Mouse (Mus musculus) hindbrain, embryonic 15.5 days (tissue): ENCODE measurements around the gene Arl3. TPM values are rescaled to one million over a fixed set of nuclear protein-coding genes. Genes with fewer than 3 reads are reported as not detected.

Source experiments
- ATAC-seq: fragments of 200-750 bp; cut with Nextera tagmentation; 2 replicates; pipeline ENCODE4 v1.8.0; 2017; ENCODE audit warnings: low read depth, moderate number of reproducible peaks, moderate TSS enrichment; ENCODE audit not compliant: low FRiP score
- H3K27ac ChIP-seq: fragments of 300-500 bp; sonication (generic); replicated peaks from 2 replicates; pipeline ENCODE4 v1.5.1; 2015; ENCODE audit warnings: mild to moderate bottlenecking, inconsistent platforms
- H3K27me3 ChIP-seq: fragments of 300-500 bp; sonication (generic); 2 replicates; pipeline ENCODE4 v1.6.1; 2015; ENCODE audit warnings: control low read depth, inconsistent platforms
- H3K36me3 ChIP-seq: fragments of 300-500 bp; sonication (generic); 2 replicates; pipeline ENCODE4 v1.6.1; 2015; ENCODE audit warnings: control low read depth, inconsistent platforms
- H3K4me1 ChIP-seq: fragments of 300-500 bp; sonication (generic); replicated peaks from 2 replicates; pipeline ENCODE4 v1.6.1; 2015; ENCODE audit warnings: control low read depth, inconsistent platforms
- H3K4me2 ChIP-seq: fragments of 300-500 bp; sonication (generic); 2 replicates; pipeline ENCODE4 v1.6.1; 2015; ENCODE audit warnings: moderate library complexity, mild to moderate bottlenecking, inconsistent platforms
- H3K4me3 ChIP-seq: fragments of 300-500 bp; sonication (generic); 2 replicates; pipeline ENCODE4 v1.5.1; 2015; ENCODE audit warnings: mild to moderate bottlenecking, inconsistent platforms
- H3K9ac ChIP-seq: fragments of 300-500 bp; sonication (generic); 2 replicates; pipeline ENCODE4 v1.6.1; 2015; ENCODE audit warnings: inconsistent platforms
- H3K9me3 ChIP-seq: fragments of 300-500 bp; sonication (generic); 2 replicates; pipeline ENCODE4 v1.6.1; 2016; ENCODE audit warnings: control low read depth, inconsistent platforms
- WGBS: fragments of 180-500 bp; shearing (Covaris S2); methylation state at CpG from one replicate; pipeline ENCODE4 v1.1.7; 2015; 5-methylcytosine and 5-hydroxymethylcytosine counted together
- polyA plus RNA-seq: library from polyadenylated mRNA; unstranded; fragments of >200 nt; fragmentation: Nextera tagmentation; extraction: Ambion mirVana; gene quantifications from 2 replicates; pipeline ENCODE4 v1.2.1, GENCODE M21; 2015

Gene Arl3
- polyA plus RNA-seq, 1 experiment from 2014 or later = 208 TPM

GRCm38 (mm10) chr19:46530449-46530990, 42.5 kb downstream of the Arl3 start:
- Histone ChIP-seq H3K9me3 (no peaks in the 10 kb centered on the region), H3K27ac (peak overlapping the region; percentile 91), H3K9ac (0 out of 2 replicates have a peak overlapping the region, but pooled peaks have one; percentile 14), H3K4me3 (no peak overlapping the region), H3K4me2 (peak overlapping the region; percentile 21; the same call in 1 of the 2 replicates), H3K36me3 (no peaks in the 10 kb centered on the region), H3K27me3 (no peaks in the 10 kb centered on the region), H3K4me1 (peaks cover 87% of the 10 kb centered on the region)
- WGBS = 8% methylated on average over 8 of the region's 8 CpGs
- no peak for ATAC-seq

- H3K4me1 ChIP-seq = peaks cover 93% of the 10 kb centered on the region
- H3K36me3 ChIP-seq = no peaks in the 10 kb centered on the region
- ATAC-seq = no peak
- no peaks in the 10 kb centered on the region for H3K9me3 ChIP-seq
- no peak overlapping the region for H3K4me3 ChIP-seq
- no peaks in the 10 kb centered on the region for H3K27me3 ChIP-seq
- H3K4me2 ChIP-seq = peak overlapping the region; percentile 58
- 7% methylated on average over 13 of the region's 13 CpGs for WGBS
- peak overlapping the region; percentile 91 for H3K27ac ChIP-seq
- peak overlapping the region; percentile 37; the same call in 1 of the 2 replicates for H3K9ac ChIP-seq
Observed at GRCm38 (mm10) chr19:46529601-46530448, 43.2 kb downstream of the Arl3 start.

DNA sequence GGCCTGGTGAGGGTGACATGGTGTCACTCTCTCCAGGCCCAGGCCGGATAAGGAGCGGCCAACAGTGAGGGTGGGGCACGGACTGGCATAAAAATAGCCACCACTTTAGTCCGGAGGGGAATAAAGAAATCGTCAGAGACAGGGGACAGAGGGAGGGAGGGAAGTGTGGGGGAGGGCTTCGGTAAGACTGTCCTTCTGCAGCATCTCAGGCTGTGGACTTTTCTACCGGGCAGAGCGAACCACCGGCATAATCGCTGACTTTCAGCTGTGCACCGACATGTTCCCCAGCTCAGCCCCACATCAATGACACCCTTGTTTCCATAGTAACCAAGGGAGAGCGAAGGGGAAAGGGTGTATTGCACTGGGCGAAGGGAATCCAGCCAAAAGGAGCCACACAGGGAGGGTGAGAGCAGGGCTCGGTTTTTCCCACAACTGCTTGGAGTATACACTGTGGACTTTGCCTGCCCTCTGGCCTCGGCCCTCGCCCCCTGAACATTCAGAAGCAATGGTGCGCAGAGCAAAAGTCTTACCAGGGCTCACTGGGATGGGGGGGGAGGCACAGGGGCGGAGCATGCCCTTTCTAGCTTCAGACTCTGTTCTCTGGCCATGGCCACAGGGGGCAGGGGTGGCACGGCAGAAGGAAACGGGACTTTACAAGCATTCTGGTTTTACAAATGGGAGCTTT, 44.3 kb downstream of the Arl3 start:
- H3K27ac ChIP-seq = peak overlapping the region; percentile 91
- H3K27me3 ChIP-seq = no peaks in the 10 kb centered on the region
- WGBS = under 1% methylated on average over 20 of the region's 20 CpGs
- ATAC-seq = peak; percentile 72
- peak overlapping the region; percentile 58 for H3K4me2 ChIP-seq
- H3K4me1 ChIP-seq = peaks cover 97% of the 10 kb centered on the region
- H3K9ac ChIP-seq = peak overlapping the region; percentile 37
- H3K36me3 ChIP-seq = no peaks in the 10 kb centered on the region
- no peaks in the 10 kb centered on the region for H3K9me3 ChIP-seq
- H3K4me3 ChIP-seq = peak overlapping the region; percentile 21

GRCm38 (mm10) chr19:46527632-46528528, 45.1 kb downstream of the Arl3 start:
- Histone ChIP-seq H3K4me3 (peak overlapping the region; percentile 21), H3K9ac (peak overlapping the region; percentile 37), H3K27ac (peak overlapping the region; percentile 91), H3K4me1 (peaks cover 97% of the 10 kb centered on the region), H3K9me3 (no peaks in the 10 kb centered on the region), H3K4me2 (peak overlapping the region; percentile 58), H3K27me3 (no peaks in the 10 kb centered on the region), H3K36me3 (no peaks in the 10 kb centered on the region)
- 5% methylated on average over 17 of the region's 17 CpGs for WGBS
- ATAC-seq = no peak

DNA sequence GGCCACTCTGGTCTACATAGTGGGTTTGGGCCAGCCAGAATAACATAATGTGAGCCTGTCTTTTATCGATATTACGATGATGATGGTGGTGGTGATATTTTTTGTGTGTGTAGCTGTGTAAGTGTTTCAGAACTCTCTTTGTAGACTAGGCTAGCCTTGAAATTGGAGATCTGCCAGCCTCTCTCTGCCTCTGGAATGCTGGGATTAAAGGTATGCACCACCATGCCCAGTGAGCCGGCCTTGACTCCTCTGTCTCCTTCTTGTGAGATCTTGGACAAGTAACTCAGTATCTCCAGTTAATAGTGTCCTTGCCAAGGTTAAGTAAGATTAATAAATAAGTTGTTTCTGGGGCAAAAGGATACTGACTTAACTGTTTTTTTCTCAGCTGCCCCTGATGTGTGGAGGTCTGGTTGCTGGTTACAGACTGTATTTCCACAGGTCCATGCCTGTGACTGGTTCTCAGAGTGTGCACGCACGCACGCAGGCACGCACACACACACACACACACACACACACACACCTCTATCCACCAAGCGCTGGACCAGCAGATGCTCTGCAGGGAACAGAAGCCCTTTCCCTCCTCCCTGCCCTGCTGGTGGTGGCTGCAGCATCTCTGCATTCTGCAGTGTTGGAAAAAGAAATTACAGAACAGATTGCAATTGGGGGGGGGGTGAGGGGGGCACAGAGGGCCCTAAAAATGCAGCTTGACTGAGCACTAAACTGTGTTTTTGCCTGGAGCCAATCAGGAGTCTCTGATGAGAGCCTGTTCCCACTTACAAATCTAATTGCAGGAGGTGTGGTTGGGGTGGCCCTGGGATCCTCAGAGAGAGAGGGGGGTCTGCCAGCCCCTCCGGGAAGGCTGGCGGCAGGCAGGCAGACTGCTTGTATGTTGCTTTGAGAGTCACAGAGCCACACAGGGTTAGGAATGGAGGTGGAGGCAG, 47.0 kb downstream of the Arl3 start:
- H3K27me3 ChIP-seq = no peaks in the 10 kb centered on the region
- no peak overlapping the region for H3K4me3 ChIP-seq
- no peak overlapping the region for H3K9ac ChIP-seq
- H3K9me3 ChIP-seq = no peaks in the 10 kb centered on the region
- H3K36me3 ChIP-seq = no peaks in the 10 kb centered on the region
- no peak for ATAC-seq
- 36% methylated on average over 10 of the region's 10 CpGs for WGBS
- H3K27ac ChIP-seq = peak overlapping the region; percentile 56; the same call in 1 of the 2 replicates
- H3K4me2 ChIP-seq = no peak overlapping the region
- H3K4me1 ChIP-seq = peaks cover 83% of the 10 kb centered on the region

DNA sequence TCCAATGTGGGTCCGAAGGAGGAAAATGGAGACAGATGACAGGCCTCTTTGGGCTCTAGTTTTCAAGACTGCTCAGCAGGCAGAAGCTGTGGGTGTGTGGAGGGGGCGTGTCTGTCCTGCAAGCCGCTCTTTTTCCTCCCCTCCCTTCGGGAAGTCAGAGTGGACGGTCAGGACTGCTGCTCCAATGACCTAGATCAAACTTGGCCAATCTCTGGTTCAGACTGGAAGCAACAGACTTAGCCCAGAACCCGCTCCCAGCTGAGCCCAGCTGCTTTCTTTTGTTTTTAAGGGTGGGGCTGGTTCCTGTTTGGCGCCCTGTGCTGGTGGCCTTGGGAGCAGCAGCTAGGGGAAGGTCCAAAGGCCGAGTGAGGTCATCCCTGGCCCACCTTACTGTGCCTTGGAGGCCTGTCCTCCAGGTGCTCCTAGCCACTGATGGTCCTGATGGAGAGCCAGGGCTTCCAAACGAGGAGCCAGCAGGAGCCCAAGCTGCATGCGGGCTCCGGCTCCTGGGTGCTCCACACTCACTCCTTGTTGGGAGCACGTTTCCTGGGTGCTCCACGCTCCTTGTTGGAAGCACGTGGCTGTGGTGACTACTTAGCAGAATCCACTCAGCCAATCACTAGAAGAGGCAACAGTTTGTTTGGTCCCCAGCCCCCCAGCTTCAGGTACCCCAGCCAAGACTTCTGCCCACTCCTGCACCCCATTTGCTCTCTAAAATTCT, 48.2 kb downstream of the Arl3 start:
- no peak for ATAC-seq
- peaks cover 71% of the 10 kb centered on the region for H3K4me1 ChIP-seq
- H3K4me3 ChIP-seq = no peak overlapping the region
- no peaks in the 10 kb centered on the region for H3K9me3 ChIP-seq
- H3K27ac ChIP-seq = peak overlapping the region; percentile 81
- no peaks in the 10 kb centered on the region for H3K27me3 ChIP-seq
- WGBS = 27% methylated on average over 14 of the region's 14 CpGs
- 0 out of 2 replicates have a peak overlapping the region, but pooled peaks have one; percentile 38 for H3K9ac ChIP-seq
- peak overlapping the region; percentile 59 for H3K4me2 ChIP-seq
- H3K36me3 ChIP-seq = no peaks in the 10 kb centered on the region

- Histone ChIP-seq H3K9me3 (no peaks in the 10 kb centered on the region), H3K27ac (peak overlapping the region; percentile 81), H3K4me3 (peak overlapping the region; percentile 25), H3K9ac (peak overlapping the region; percentile 38), H3K27me3 (no peaks in the 10 kb centered on the region), H3K4me1 (peaks cover 65% of the 10 kb centered on the region), H3K4me2 (peak overlapping the region; percentile 59), H3K36me3 (no peaks in the 10 kb centered on the region)
- no peak for ATAC-seq
- 9% methylated on average over 6 of the region's 6 CpGs for WGBS
Observed at GRCm38 (mm10) chr19:46524152-46524544, 48.9 kb downstream of the Arl3 start.

- Histone ChIP-seq H3K9ac (peak overlapping the region; percentile 38), H3K4me1 (peaks cover 63% of the 10 kb centered on the region), H3K27ac (peak overlapping the region; percentile 81), H3K4me2 (peak overlapping the region; percentile 59), H3K36me3 (no peaks in the 10 kb centered on the region), H3K27me3 (no peaks in the 10 kb centered on the region), H3K4me3 (peak overlapping the region; percentile 25), H3K9me3 (no peaks in the 10 kb centered on the region)
- WGBS = 2% methylated on average over 20 of the region's 20 CpGs
- peak; percentile 81 for ATAC-seq
Observed at GRCm38 (mm10) chr19:46523480-46524151, 49.4 kb downstream of the Arl3 start.

DNA sequence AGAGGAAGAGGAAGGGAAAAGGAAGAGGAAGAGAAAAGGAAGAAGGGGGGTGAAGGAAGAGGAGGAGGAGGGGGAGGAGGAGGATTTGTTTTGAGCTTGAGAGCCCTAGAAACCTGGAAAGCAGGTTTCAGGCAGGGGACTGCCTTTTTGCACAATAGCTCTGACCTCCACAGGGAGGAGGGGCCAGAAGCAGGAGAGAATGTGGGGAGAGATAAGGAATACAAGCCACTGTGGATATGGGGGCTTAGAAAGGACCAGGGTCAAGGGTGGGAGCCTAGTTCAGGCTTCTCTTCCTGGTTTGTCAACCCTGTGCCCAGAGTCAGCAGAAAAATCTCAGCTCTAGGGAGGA, 49.9 kb downstream of the Arl3 start:
- H3K4me2 ChIP-seq = peak overlapping the region; percentile 59
- no peak for ATAC-seq
- no peaks in the 10 kb centered on the region for H3K9me3 ChIP-seq
- H3K27me3 ChIP-seq = no peaks in the 10 kb centered on the region
- peak overlapping the region; percentile 81 for H3K27ac ChIP-seq
- peaks cover 63% of the 10 kb centered on the region for H3K4me1 ChIP-seq
- 0 out of 2 replicates have a peak overlapping the region, but pooled peaks have one; percentile 10 for H3K9ac ChIP-seq
- H3K36me3 ChIP-seq = no peaks in the 10 kb centered on the region
- 0 out of 2 replicates have a peak overlapping the region, but pooled peaks have one; percentile 25 for H3K4me3 ChIP-seq
